Mouse (Mus musculus): ENCODE data around the gene Olfr209. TPM values are rescaled to one million over a fixed set of nuclear protein-coding genes. Genes with fewer than 3 reads are reported as not detected.
"Not testable (repeated sequence)": the region's sequence is repeated elsewhere in the genome, so short reads cannot be mapped to it uniquely, and the experiment has no call there.

Gene Olfr209
- not detected in 2 replicates for polyA plus RNA-seq (2016; fragmentation: Nextera tagmentation; extraction: Ambion mirVana)

DNA sequence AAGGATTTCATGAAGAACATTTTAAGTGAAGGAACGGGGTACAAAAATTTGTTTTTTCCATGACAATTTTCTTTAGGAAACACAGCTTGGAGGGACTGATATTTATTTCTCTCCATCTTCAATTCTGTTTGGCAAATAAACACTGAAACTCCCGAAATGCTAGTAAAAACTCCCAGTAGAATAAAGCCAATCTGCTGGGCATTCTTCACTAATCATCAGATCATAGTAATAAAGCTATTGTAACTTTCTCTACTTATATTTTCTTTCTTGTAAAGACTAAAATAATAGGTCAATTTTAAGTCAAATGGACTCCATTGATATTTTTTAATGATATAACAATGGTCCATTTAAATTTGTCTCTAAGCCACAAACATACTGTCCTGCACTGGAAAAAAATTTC lies at the start of gene Olfr209:
Gene Olfr209, minus strand, starts transcription at position 101 of the 400 bp plus-strand sequence.
- peaks cover 3% of the 10 kb centered on the region; the same call in 1 of the 2 replicates for H3K9me3 ChIP-seq
- no peaks in the 10 kb centered on the region for H3K36me3 ChIP-seq (replicated peaks)
- DNase-seq (ENCODE audit: low spot score), result no peak
- H3K4me3 ChIP-seq, result no peak within 1 kb of the TSS
- H3K4me1 ChIP-seq, result no peaks in the 10 kb centered on the region
- H3K27ac ChIP-seq (replicated peaks), result no peak within 1 kb of the TSS
- WGBS, result 82% methylated on average over 2 of the region's 2 CpGs
- no peaks in the 10 kb centered on the region for H3K27me3 ChIP-seq (replicated peaks; ENCODE audit: low read depth, poor library complexity, severe bottlenecking)

DNA sequence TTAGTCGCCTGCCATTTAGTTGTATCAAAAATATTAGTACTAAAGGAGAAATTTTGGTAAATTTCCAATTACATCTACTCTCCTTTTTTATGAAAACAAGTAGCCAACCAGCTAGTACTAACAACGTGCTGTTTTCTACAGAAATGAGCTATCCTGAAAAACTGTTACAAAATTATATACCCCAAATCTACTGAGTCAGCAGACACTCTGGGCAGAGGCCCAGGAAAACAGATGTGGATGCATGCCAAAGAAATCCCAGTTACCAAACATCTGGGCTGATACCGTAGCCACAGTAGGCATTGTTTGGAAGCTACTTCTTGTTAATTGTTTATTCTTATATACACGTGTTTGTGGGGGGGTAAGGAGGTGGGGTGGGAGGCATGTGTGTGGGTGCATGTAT lies 49.7 kb upstream of the Olfr209 start:
- Histone ChIP-seq H3K9me3 (no peaks in the 10 kb centered on the region), H3K4me1 (peaks cover 3% of the 10 kb centered on the region; the same call in 1 of the 2 replicates), H3K27ac (replicated peaks) (no peak overlapping the region), H3K36me3 (replicated peaks) (no peaks in the 10 kb centered on the region), H3K4me3 (no peak overlapping the region), H3K27me3 (replicated peaks; ENCODE audit: low read depth, poor library complexity, severe bottlenecking) (no peaks in the 10 kb centered on the region)
- DNase-seq (ENCODE audit: low spot score), result no peak
- WGBS, result 76% methylated on average over 4 of the region's 4 CpGs

DNA sequence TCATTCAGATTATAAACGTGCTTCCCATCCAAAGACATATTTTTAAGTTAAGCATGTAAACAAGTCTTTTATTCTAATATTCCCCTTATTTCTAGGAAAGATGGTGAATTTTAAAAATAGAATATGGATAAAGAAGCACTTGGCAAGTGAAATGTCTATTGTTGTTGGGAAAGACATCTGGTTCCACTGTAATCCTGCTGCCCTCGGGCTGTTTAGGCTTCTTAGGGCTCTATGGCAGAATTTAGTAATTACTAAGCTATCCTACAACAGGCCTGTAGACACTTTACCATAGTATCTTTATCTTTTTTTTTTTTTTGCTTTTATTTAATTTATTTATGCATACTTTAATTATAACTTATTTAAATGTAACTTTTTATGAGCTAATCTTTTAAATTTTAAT lies 46.0 kb upstream of the Olfr209 start:
- no peaks in the 10 kb centered on the region for H3K9me3 ChIP-seq
- H3K36me3 ChIP-seq (replicated peaks), result no peaks in the 10 kb centered on the region
- no peak overlapping the region for H3K27ac ChIP-seq (replicated peaks)
- peaks cover 3% of the 10 kb centered on the region; the same call in 1 of the 2 replicates for H3K4me1 ChIP-seq
- H3K4me3 ChIP-seq, result no peak overlapping the region
- DNase-seq (ENCODE audit: low spot score), result no peak
- H3K27me3 ChIP-seq (replicated peaks; ENCODE audit: low read depth, poor library complexity, severe bottlenecking), result no peaks in the 10 kb centered on the region
- 66% methylated on average over 2 of the region's 2 CpGs for WGBS

DNA sequence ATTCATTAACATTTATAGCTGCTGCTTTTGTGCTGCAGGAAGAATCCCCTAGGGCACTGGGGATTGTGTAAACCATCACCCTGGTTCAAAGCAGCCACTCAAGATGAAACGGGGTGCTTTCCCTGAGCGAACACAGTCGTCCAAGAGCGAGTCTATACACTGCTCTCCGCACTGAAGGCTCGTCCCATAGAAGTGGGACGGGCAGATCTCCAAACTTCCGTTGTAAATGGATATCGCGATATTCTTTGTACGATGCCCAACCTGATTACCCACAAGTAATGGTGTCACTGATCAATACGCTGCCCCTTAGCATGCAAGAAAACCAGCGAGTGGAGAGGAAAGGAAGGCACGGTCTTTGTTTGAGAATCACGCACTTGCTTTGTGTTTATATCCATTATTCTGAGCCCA lies 45.6 kb upstream of the Olfr209 start:
- no peaks in the 10 kb centered on the region for H3K36me3 ChIP-seq (replicated peaks)
- H3K4me3 ChIP-seq, result no peak overlapping the region
- 0 out of 2 replicates have a peak overlapping the region, but pooled peaks have one; percentile 10 for H3K27ac ChIP-seq (replicated peaks)
- H3K27me3 ChIP-seq (replicated peaks; ENCODE audit: low read depth, poor library complexity, severe bottlenecking), result no peaks in the 10 kb centered on the region
- WGBS, result 60% methylated on average over 15 of the region's 15 CpGs
- H3K4me1 ChIP-seq, result peaks cover 3% of the 10 kb centered on the region; the same call in 1 of the 2 replicates
- H3K9me3 ChIP-seq, result no peaks in the 10 kb centered on the region
- no peak for DNase-seq (ENCODE audit: low spot score)

DNA sequence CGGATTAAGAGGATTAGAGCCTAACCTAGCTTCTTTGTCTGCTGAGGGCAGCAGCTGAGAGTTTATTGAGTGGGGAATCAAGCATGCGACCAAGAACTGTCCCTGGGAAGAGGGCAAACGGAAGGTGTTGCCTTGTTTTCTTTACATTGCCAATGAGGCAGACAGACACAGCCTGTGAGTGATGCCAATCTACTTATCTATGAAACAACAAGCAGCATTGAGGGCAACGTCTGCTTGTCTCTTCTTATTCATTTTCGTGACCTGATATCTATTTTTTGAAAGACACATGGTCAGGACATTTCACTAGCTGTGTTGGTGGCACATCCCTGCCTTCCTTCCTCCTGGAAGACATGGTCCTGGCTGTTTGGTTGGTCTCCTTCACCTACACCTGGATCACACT lies 43.2 kb upstream of the Olfr209 start, which contains the start of gene Gabrr3:
Gene Gabrr3, plus strand, starts transcription at position 301 of the 400 bp plus-strand sequence.
- no peaks in the 10 kb centered on the region for H3K36me3 ChIP-seq (replicated peaks)
- H3K27me3 ChIP-seq (replicated peaks; ENCODE audit: low read depth, poor library complexity, severe bottlenecking), result no peaks in the 10 kb centered on the region
- DNase-seq (ENCODE audit: low spot score), result no peak
- H3K4me1 ChIP-seq, result peaks cover 3% of the 10 kb centered on the region; the same call in 1 of the 2 replicates
- WGBS, result 71% methylated on average over 5 of the region's 5 CpGs
- no peaks in the 10 kb centered on the region for H3K9me3 ChIP-seq
- H3K27ac ChIP-seq (replicated peaks), result no peak within 1 kb of the TSS
- H3K4me3 ChIP-seq, result no peak within 1 kb of the TSS

DNA sequence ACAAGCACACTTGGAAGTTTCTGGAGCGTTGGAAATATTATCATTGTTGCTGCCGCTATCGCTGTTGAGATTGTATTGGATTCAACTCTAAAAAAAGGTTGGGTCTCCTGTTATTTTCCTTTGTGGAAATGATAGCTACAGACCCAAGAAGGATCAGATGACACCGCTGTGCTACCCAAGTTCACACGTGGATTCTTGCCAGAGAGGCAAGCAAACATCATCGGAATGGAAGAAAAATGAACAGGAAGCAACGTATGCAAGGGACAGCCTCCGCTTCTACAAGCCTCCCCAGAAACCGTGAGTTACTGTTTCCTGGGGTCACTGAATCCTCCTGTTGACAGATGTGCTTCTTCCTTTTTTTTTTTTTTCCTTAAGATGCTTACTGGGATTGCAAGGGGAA lies 41.0 kb upstream of the Olfr209 start:
- H3K27ac ChIP-seq (replicated peaks), result no peak overlapping the region
- no peak overlapping the region for H3K4me3 ChIP-seq
- no peak for DNase-seq (ENCODE audit: low spot score)
- WGBS, result 81% methylated on average over 9 of the region's 9 CpGs
- peaks cover 3% of the 10 kb centered on the region; the same call in 1 of the 2 replicates for H3K4me1 ChIP-seq
- no peaks in the 10 kb centered on the region for H3K9me3 ChIP-seq
- H3K27me3 ChIP-seq (replicated peaks; ENCODE audit: low read depth, poor library complexity, severe bottlenecking), result no peaks in the 10 kb centered on the region
- H3K36me3 ChIP-seq (replicated peaks), result no peaks in the 10 kb centered on the region

DNA sequence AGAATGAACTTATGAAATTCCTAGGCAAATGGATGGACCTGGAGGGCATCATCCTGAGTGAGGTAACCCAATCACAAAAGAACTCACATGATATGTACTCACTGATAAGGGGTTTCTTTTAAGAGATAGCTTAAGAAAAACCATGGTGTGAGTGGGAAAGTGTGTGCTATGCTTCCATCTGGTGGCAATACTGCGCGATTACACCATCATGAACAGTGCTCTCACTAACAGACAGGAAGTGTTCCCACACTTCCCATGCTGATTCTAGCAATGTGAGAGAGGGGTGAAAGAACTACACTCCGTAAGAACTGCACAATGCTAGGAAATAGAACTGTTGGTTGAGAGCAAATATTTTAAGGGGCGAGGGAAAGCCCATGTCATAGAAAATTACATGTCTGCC lies 39.9 kb upstream of the Olfr209 start:
- WGBS, result 17% methylated on average over 4 of the region's 4 CpGs
- Histone ChIP-seq H3K4me3 (no peak overlapping the region), H3K27me3 (replicated peaks; ENCODE audit: low read depth, poor library complexity, severe bottlenecking) (no peaks in the 10 kb centered on the region), H3K27ac (replicated peaks) (no peak overlapping the region), H3K4me1 (no peaks in the 10 kb centered on the region), H3K9me3 (no peaks in the 10 kb centered on the region), H3K36me3 (replicated peaks) (no peaks in the 10 kb centered on the region)
- peak; percentile 39 for DNase-seq (ENCODE audit: low spot score)

DNA sequence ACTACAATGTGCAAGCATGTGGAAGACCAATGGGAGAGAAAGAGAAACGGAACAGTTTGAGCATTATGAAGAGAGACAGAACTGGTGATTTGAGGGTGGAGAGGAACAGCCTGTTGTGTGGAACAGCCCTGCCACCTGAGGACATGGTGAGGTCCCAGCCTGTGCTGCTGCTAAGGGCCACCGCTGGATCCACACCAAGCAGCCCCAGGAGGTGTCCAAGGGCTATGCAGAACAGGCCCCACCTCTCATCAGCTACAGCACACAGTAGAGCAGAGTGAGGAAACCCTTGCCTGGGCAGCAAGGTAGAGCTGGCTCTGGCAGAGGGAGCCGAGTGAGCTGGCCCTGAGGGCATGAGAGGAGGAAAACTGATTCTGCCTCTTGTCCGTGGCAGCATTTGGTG lies 38.2 kb upstream of the Olfr209 start:
- no peak overlapping the region for H3K27ac ChIP-seq (replicated peaks)
- no peak overlapping the region for H3K4me3 ChIP-seq
- no peaks in the 10 kb centered on the region for H3K27me3 ChIP-seq (replicated peaks; ENCODE audit: low read depth, poor library complexity, severe bottlenecking)
- no peaks in the 10 kb centered on the region for H3K4me1 ChIP-seq
- no peak for DNase-seq (ENCODE audit: low spot score)
- H3K9me3 ChIP-seq, result no peaks in the 10 kb centered on the region
- no peaks in the 10 kb centered on the region for H3K36me3 ChIP-seq (replicated peaks)
- WGBS, result 57% methylated on average over 4 of the region's 4 CpGs

DNA sequence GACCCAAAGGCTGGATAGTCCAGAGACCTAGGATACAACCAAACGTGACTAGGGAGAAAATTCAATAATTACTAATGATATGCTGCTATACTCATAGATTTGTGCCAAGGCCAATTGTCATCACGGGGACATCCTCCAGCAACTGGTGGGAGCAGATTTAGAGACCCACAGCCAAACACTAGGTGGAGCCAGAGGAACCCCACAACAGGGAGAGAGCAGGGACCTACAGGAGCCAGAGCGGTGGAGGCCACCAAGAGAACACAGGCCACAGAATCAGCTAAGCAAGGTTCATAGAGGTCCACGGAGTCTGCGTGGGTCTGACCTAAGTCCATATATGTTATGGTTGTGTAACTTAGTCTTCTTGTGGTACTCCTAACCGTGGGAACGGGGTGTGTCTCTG lies 37.3 kb upstream of the Olfr209 start:
- DNase-seq (ENCODE audit: low spot score), result no peak
- no peak overlapping the region for H3K27ac ChIP-seq (replicated peaks)
- no peaks in the 10 kb centered on the region for H3K36me3 ChIP-seq (replicated peaks)
- H3K27me3 ChIP-seq (replicated peaks; ENCODE audit: low read depth, poor library complexity, severe bottlenecking), result no peaks in the 10 kb centered on the region
- H3K4me1 ChIP-seq, result no peaks in the 10 kb centered on the region
- H3K9me3 ChIP-seq, result no peaks in the 10 kb centered on the region
- H3K4me3 ChIP-seq, result no peak overlapping the region
- 72% methylated on average over 7 of the region's 7 CpGs for WGBS

DNA sequence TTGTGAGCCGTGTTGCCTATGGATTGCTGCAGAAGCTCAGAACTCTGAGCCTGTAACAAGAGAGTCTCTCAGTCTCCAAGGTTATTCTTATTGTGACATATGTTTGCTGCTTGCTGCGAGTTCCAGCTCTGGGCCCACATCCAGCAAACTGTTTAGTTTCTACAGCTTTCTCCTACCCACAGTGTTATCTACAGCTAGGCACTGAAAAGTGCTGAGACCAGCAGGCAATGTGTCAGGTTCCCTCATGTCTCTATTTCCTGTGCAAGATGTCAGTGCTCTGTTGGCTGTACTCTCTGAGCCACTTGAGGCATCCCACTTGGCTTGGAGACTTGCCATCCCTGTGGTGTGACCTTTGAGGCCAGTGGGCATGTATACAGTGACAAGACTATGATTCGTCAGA lies 29.5 kb upstream of the Olfr209 start:
- 79% methylated on average over 3 of the region's 3 CpGs for WGBS
- no peaks in the 10 kb centered on the region for H3K36me3 ChIP-seq (replicated peaks)
- H3K4me3 ChIP-seq, result no peak overlapping the region
- H3K27me3 ChIP-seq (replicated peaks; ENCODE audit: low read depth, poor library complexity, severe bottlenecking), result no peaks in the 10 kb centered on the region
- no peak for DNase-seq (ENCODE audit: low spot score)
- no peak overlapping the region for H3K27ac ChIP-seq (replicated peaks)
- H3K4me1 ChIP-seq, result no peaks in the 10 kb centered on the region
- no peaks in the 10 kb centered on the region for H3K9me3 ChIP-seq

DNA sequence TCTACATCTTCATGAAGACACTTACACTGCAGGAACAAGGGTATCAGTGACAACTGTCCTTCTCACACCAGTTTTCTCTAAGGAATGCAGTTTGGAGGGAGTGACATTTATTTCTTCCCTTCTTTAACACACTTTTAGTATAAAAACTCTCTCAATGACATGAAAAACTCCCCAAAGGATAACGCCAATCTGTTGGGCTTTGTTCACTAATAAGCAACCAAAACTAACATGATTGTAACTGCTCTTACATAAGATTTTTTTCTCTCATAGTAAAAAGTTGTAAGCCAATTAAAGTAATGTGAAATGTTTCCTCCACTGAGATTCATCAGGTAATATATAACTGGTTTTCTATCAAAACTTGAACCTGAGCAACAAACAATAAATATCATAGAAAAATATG lies 14.6 kb downstream of the Olfr209 start, which contains the start of gene Olfr206:
Gene Olfr206, minus strand, starts transcription at position 101 of the 400 bp plus-strand sequence.
- Histone ChIP-seq H3K27me3 (replicated peaks; ENCODE audit: low read depth, poor library complexity, severe bottlenecking) (no peaks in the 10 kb centered on the region), H3K36me3 (replicated peaks) (no peaks in the 10 kb centered on the region), H3K27ac (replicated peaks) (no peak within 1 kb of the TSS), H3K9me3 (no peaks in the 10 kb centered on the region), H3K4me3 (no peak within 1 kb of the TSS), H3K4me1 (no peaks in the 10 kb centered on the region)
- 83% methylated on average over 1 of the region's 1 CpGs for WGBS
- no peak for DNase-seq (ENCODE audit: low spot score)

DNA sequence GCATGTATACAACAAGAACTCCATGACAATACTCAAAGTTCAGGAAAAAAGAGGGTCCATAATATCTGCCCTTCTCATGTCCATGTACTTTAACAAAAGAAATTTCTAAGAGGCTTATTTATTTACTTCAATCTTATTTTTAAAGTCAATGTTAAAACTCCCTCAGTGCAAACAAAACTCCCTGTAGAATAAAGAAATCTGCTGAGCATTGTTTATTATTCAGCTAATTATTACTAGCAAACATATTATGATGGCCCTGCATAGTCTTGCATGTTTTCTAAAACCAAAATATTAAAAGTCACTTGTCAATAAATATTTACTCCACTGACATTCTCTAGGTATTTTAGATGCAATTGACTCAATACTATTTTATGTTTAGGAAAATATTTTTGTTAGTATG lies 32.8 kb downstream of the Olfr209 start, which contains the start of gene Olfr205:
Gene Olfr205, minus strand, starts transcription at position 101 of the 400 bp plus-strand sequence.
- H3K9me3 ChIP-seq, result 0 out of 2 replicates have a peak, but pooled peaks cover 3% of the 10 kb centered on the region
- no peak for DNase-seq (ENCODE audit: low spot score)

DNA sequence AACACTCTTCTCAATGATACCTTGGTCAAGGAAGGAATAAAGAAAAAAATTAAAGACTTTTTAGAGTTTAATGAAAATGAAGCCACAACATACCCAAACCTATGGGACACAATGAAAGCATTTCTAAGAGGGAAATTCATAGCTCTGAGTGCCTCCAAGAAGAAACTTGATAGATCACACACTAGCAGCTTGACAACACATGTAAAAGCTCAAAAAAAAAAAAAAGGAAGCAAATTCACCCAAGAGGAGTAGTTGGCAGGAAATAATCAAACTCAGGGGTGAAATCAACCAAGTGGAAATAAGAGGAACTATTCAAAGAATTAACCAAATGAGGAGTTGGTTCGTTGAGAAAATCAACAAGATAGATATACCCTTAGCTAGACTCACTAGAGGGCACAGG lies 40.5 kb downstream of the Olfr209 start:
- H3K4me1 ChIP-seq; H3K27me3 ChIP-seq (replicated peaks; ENCODE audit: low read depth, poor library complexity, severe bottlenecking); H3K36me3 ChIP-seq (replicated peaks); H3K9me3 ChIP-seq; H3K4me3 ChIP-seq; H3K27ac ChIP-seq (replicated peaks); DNase-seq (ENCODE audit: low spot score): not testable (repeated sequence)
- 68% methylated on average over 1 of the region's 1 CpGs for WGBS

More for the DNA sequence above, 32.8 kb downstream of the Olfr209 start, which contains the start of gene Olfr205:
- Histone ChIP-seq H3K4me1 (no peaks in the 10 kb centered on the region), H3K36me3 (replicated peaks) (no peaks in the 10 kb centered on the region), H3K27ac (replicated peaks) (no peak within 1 kb of the TSS), H3K27me3 (replicated peaks; ENCODE audit: low read depth, poor library complexity, severe bottlenecking) (no peaks in the 10 kb centered on the region), H3K4me3 (no peak within 1 kb of the TSS)

All from embryonic facial prominence, embryonic 10.5 days (tissue).